ENCODE assay signal across 9 mouse cellular contexts in genomic region chr13:98355559-98356111, GRCm38 (mm10). TPM values are rescaled to one million over a fixed set of nuclear protein-coding genes. Genes with fewer than 3 reads are reported as not detected.
DNase-seq lines count a peak whose midpoint lies in the region; TF ChIP-seq lines count a peak whose summit lies in the region.
"Had no signal": no experiment of that assay in that cellular context is flagged by ENCODE, and none has a peak within 500 bp of the region (broad histone marks: within the 10 kb centered on the region; RNA-seq: fewer than 3 reads in every experiment).

No protein-coding gene starts in this region.

- peak; percentile 18 for DNase-seq in gastrocnemius, postnatal 14 days
- no peak for DNase-seq in gastrocnemius, adult 8-10 months (ENCODE audit: low spot score in 2 of 2)
- peak; percentile 37 for DNase-seq in ZHBTc4 (ENCODE audit: low read depth, low spot score)
- DNase-seq in forelimb bud, embryonic 11.5 days (ENCODE audit: low read depth, low spot score) = peak; percentile 14
- peak; percentile 55 to 74 for DNase-seq in kidney, postnatal 4 days
- DNase-seq in thymus, postnatal 14 days = no peak
- DNase-seq in cerebellum, adult 2 months = no peak

- TF ChIP-seq CTCF in cerebellum, adult 2 months (IDR thresholded peaks at IDR 0.05; ENCODE audit: borderline replicate concordance, insufficient read depth, low read depth, low read length) = no peak

- no peak overlapping the region for H3K4me3 ChIP-seq in myocyte
- H3K4me3 ChIP-seq in cerebellum, adult 2 months (replicated peaks; ENCODE audit: insufficient read depth, low read depth, low read length) = no peak overlapping the region

- no peak overlapping the region for H3K27ac ChIP-seq in cerebellum, adult 2 months (ENCODE audit: insufficient read depth, low read length)

- intact Hi-C loops in gastrocnemius, postnatal 14 days (cut with DNase I; ENCODE audit: low total_unique reads) = loop anchor here (10.0 kb wide), 2 partner anchors 149 to 229 kb away; no protein-coding TSS in a partner anchor

- no peaks in the 10 kb centered on the region for H3K79me2 ChIP-seq in myocyte (ENCODE audit: control insufficient read depth, insufficient read depth)

- WGBS in cerebellum, adult 2 months = 1% methylated on average over 80 of the region's 81 CpGs

- peak overlapping the region; percentile 13 for H3ac ChIP-seq in myocyte (ENCODE audit: control insufficient read depth, insufficient read length)

- H3K36me3 ChIP-seq in myocyte (ENCODE audit: control insufficient read depth, insufficient read depth) = no peaks in the 10 kb centered on the region

- H3K27me3 ChIP-seq in myocyte (ENCODE audit: control insufficient read depth, insufficient read depth, insufficient read length) = peaks cover 67% of the 10 kb centered on the region
- H3K27me3 ChIP-seq in cerebellum, adult 2 months (ENCODE audit: control insufficient read depth, insufficient read depth, low read length) = peaks cover 25% of the 10 kb centered on the region; the same call in 1 of the 2 replicates
- H3K27me3 ChIP-seq: CH12.LX had no signal

- TF ChIP-seq POLR2A in myocyte (IDR thresholded peaks at IDR 0.05; ENCODE audit: insufficient read length, low read depth) = no peak
- TF ChIP-seq POLR2A in cerebellum, adult 2 months (IDR thresholded peaks at IDR 0.05; ENCODE audit: borderline replicate concordance, insufficient read depth, low read length) = no peak

- no peaks in the 10 kb centered on the region for H3K4me1 ChIP-seq in cerebellum, adult 2 months (ENCODE audit: control insufficient read depth, insufficient read depth, low read length)

- H3K4me2 ChIP-seq in myocyte (ENCODE audit: low read depth) = peak overlapping the region; percentile 6

TF ChIP-seq in myocyte, 11 proteins besides CTCF, POLR2A, EP300 and RAD21:
- TF ChIP-seq SRF (IDR thresholded peaks at IDR 0.05; ENCODE audit: control insufficient read depth, insufficient read length, low read depth) (no peak), REST (IDR thresholded peaks at IDR 0.05; ENCODE audit: insufficient read depth, insufficient read length) (no peak)

RNA-seq across cellular contexts. Expression of gene Foxd1, which starts 1.6 kb away (rescaled TPM):
- total RNA-seq in gastrocnemius, postnatal 14 days (2021) = under 1 TPM; 0.09 to 0.18 TPM
- total RNA-seq in gastrocnemius, adult 8-10 months (2022) = under 1 TPM in 1 of 4 experiments, not detected in 3; 0.11 TPM
- 0.37 TPM for polyA plus RNA-seq in myocyte (2012; fragmentation: generic; extraction: Trizol)
- 0.49 and 0.73 TPM in 2 replicates for polyA plus RNA-seq in cerebellum, adult 2 months (2012; rRNA removed)
- total RNA-seq: CH12.LX had no signal

RNA-seq across cellular contexts. Expression of gene Btf3, which starts 38.8 kb away (rescaled TPM):
- 100 to 1,000 TPM; 243 to 260 TPM for total RNA-seq in gastrocnemius, postnatal 14 days (2021)
- total RNA-seq in gastrocnemius, adult 8-10 months (2022) = 100 to 1,000 TPM; 208 to 239 (median 210) TPM
- 1,134 TPM for polyA plus RNA-seq in myocyte (2012; fragmentation: generic; extraction: Trizol)
- polyA plus RNA-seq in cerebellum, adult 2 months (2012; rRNA removed) = 426 and 441 TPM in 2 replicates

Comparison
In these comparisons a context has a peak if more than half of its experiments do, and no peak if none do; other contexts are left out.
1. DNase-seq: peak in gastrocnemius, postnatal 14 days (single experiment), ZHBTc4 (single experiment), forelimb bud, embryonic 11.5 days (single experiment) and kidney, postnatal 4 days (2 of 2); none in gastrocnemius, adult 8-10 months (0 of 2), thymus, postnatal 14 days (single experiment) and cerebellum, adult 2 months (0 of 2).